ENCODE assay signal across 8 mouse cellular contexts in genomic region chr13:13415120-13416006, GRCm38 (mm10). TPM values are rescaled to one million over a fixed set of nuclear protein-coding genes. Genes with fewer than 3 reads are reported as not detected.
DNase-seq lines count a peak whose midpoint lies in the region; ATAC-seq and TF ChIP-seq lines count a peak whose summit lies in the region.
"Not testable (repeated sequence)": the region's sequence is repeated elsewhere in the genome, so short reads cannot be mapped to it uniquely, and the experiment has no call there.

No protein-coding gene starts in this region.

- not testable (repeated sequence) for H3K36me3 ChIP-seq in embryonic facial prominence, embryonic 11.5 days (replicated peaks; ENCODE audit: control insufficient read depth, insufficient read depth, low read depth, low read length); heart, embryonic 12.5 days; kidney, adult 2 months (ENCODE audit: control insufficient read depth, insufficient read depth, low read length)

- ATAC-seq in embryonic facial prominence, embryonic 11.5 days (replicated peaks; ENCODE audit: insufficient number of reproducible peaks, low FRiP score, low TSS enrichment, low read depth): peak; percentile 60; the same call in 1 of the 2 replicates
- ATAC-seq in heart, embryonic 12.5 days (ENCODE audit: insufficient number of reproducible peaks, low FRiP score): not testable (repeated sequence)

- H3K27me3 ChIP-seq in embryonic facial prominence, embryonic 11.5 days (ENCODE audit: control insufficient read depth, insufficient read depth, low read length); heart, embryonic 12.5 days (replicated peaks); kidney, adult 2 months (replicated peaks; ENCODE audit: control insufficient read depth, insufficient read depth, low read length): not testable (repeated sequence)

- H3K4me3 ChIP-seq in embryonic facial prominence, embryonic 11.5 days (ENCODE audit: low read depth, low read length); kidney, adult 2 months (ENCODE audit: insufficient read depth, low read depth, low read length): not testable (repeated sequence)
- H3K4me3 ChIP-seq in heart, embryonic 12.5 days: peak overlapping the region; percentile 18; the same call in 1 of the 2 replicates

- not testable (repeated sequence) for H3K4me2 ChIP-seq in embryonic facial prominence, embryonic 11.5 days (ENCODE audit: low read depth, low read length)
- peak overlapping the region; percentile 44 for H3K4me2 ChIP-seq in heart, embryonic 12.5 days

- H3K4me1 ChIP-seq in embryonic facial prominence, embryonic 11.5 days (ENCODE audit: control insufficient read depth, insufficient read depth, low read length); heart, embryonic 12.5 days (replicated peaks); kidney, adult 2 months (ENCODE audit: control insufficient read depth, insufficient read depth, low read length): not testable (repeated sequence)

- DNase-seq in 3134 (ENCODE audit: extremely low read depth, insufficient read length, low spot score): peak; percentile 17
- DNase-seq in adrenal gland, postnatal 36 days: peak; percentile 49 to 62
- DNase-seq in embryonic facial prominence, embryonic 11.5 days (ENCODE audit: low spot score): peak; percentile 73
- DNase-seq in kidney, adult 2 months: peak; percentile 75
- peak; percentile 53 to 67 for DNase-seq in left cerebral cortex, postnatal 25 days (ENCODE audit: low spot score in 2 of 2)
- DNase-seq in lung, postnatal 4 days: peak; percentile 38 to 69
- DNase-seq in right cerebral cortex, adult 18-20 months: peak; percentile 23

- H3K9ac ChIP-seq in embryonic facial prominence, embryonic 11.5 days (replicated peaks; ENCODE audit: low read length); heart, embryonic 12.5 days: not testable (repeated sequence)

- not testable (repeated sequence) for H3K9me3 ChIP-seq in embryonic facial prominence, embryonic 11.5 days (replicated peaks; ENCODE audit: control insufficient read depth, low read length); heart, embryonic 12.5 days (replicated peaks)

- not testable (repeated sequence) for H3K27ac ChIP-seq in embryonic facial prominence, embryonic 11.5 days (replicated peaks; ENCODE audit: low read depth, low read length); heart, embryonic 12.5 days (ENCODE audit: poor library complexity, severe bottlenecking); kidney, adult 2 months (ENCODE audit: insufficient read depth, low read depth, low read length)

- TF ChIP-seq CTCF in kidney, adult 2 months (conservative IDR thresholded peaks at IDR 0.05; ENCODE audit: insufficient read depth, insufficient read length, low read depth, low read length): peak; percentile 35

- 42% methylated on average over 22 of the region's 23 CpGs for WGBS in embryonic facial prominence, embryonic 11.5 days
- WGBS in heart, embryonic 12.5 days: 30% methylated on average over 23 of the region's 23 CpGs
- 30% methylated on average over 23 of the region's 23 CpGs for WGBS in kidney, adult 2 months

- intact Hi-C loops in left cerebral cortex, postnatal 25 days (cut with DNase I): loop anchor here (2.0 to 10.0 kb wide), 3 partner anchors 178 to 943 kb away; no protein-coding TSS in a partner anchor

- not testable (repeated sequence) for TF ChIP-seq POLR2A in kidney, adult 2 months (IDR thresholded peaks at IDR 0.05; ENCODE audit: low read depth, low read length)

RNA-seq across cellular contexts. Expression of gene Gpr137b, which starts 21.5 kb away (rescaled TPM):
- 10 to 100 TPM; 35.1 to 48.7 TPM for total RNA-seq in adrenal gland, postnatal 36 days (2021)
- polyA plus RNA-seq in embryonic facial prominence, embryonic 11.5 days (2014; fragmentation: Nextera tagmentation; extraction: Ambion mirVana): 18.5 and 21.5 TPM in 2 replicates
- polyA plus RNA-seq in heart, embryonic 12.5 days (2016; fragmentation: Nextera tagmentation; extraction: Ambion mirVana): 11.0 and 12.5 TPM in 2 replicates
- polyA plus RNA-seq in kidney, adult 2 months (2012; rRNA removed): 283 and 302 TPM in 2 replicates
- total RNA-seq in left cerebral cortex, postnatal 25 days (2021): 10 to 100 TPM; 15.9 to 22.4 TPM

RNA-seq across cellular contexts. Expression of gene Nid1, which starts 22.0 kb away (rescaled TPM):
- total RNA-seq in adrenal gland, postnatal 36 days (2021): 100 to 1,000 TPM in 1 of 2 experiments, 10 to 100 TPM in 1; 73.4 to 113 TPM
- 54.8 and 63.8 TPM in 2 replicates for polyA plus RNA-seq in embryonic facial prominence, embryonic 11.5 days (2014; fragmentation: Nextera tagmentation; extraction: Ambion mirVana)
- polyA plus RNA-seq in heart, embryonic 12.5 days (2016; fragmentation: Nextera tagmentation; extraction: Ambion mirVana): 91.7 and 102 TPM in 2 replicates
- 64.6 and 67.6 TPM in 2 replicates for polyA plus RNA-seq in kidney, adult 2 months (2012; rRNA removed)
- 1 to 10 TPM; 9.2 to 10.0 TPM for total RNA-seq in left cerebral cortex, postnatal 25 days (2021)

Comparison
In these comparisons a context has a peak if more than half of its experiments do, and no peak if none do; other contexts are left out.
1. DNase-seq: peak in every context shown above with its lines; median percentile 75 in kidney, adult 2 months; 73 in embryonic facial prominence, embryonic 11.5 days; 60 in left cerebral cortex, postnatal 25 days; 56 in adrenal gland, postnatal 36 days; 54 in lung, postnatal 4 days; 23 in right cerebral cortex, adult 18-20 months; 17 in 3134.
2. RNA of gene Gpr137b, which starts 21.5 kb away (polyA plus RNA-seq): 283 to 302 TPM in kidney, adult 2 months; 18.5 to 21.5 TPM in embryonic facial prominence, embryonic 11.5 days and 11.0 to 12.5 TPM in heart, embryonic 12.5 days; every median in the first group is over 10 times any median in the second.